Mouse (Mus musculus): ENCODE measurements around the gene Aldh3a2. TPM values are rescaled to one million over a fixed set of nuclear protein-coding genes. Genes with fewer than 3 reads are reported as not detected.

Gene Aldh3a2
- polyA plus RNA-seq, 1 experiment from 2014 or later = 46.2 TPM

- no peak overlapping the region for H3K27ac ChIP-seq
- TF ChIP-seq CTCF (IDR thresholded peaks at IDR 0.05; ENCODE audit: low read depth) = no peak
- H3K4me2 ChIP-seq (ENCODE audit: low read length) = no peak overlapping the region
- ATAC-seq (replicated peaks; ENCODE audit: low FRiP score, low read depth) (no peak), DNase-seq (ENCODE audit: low spot score) (no peak)
- H3K27me3 ChIP-seq (ENCODE audit: insufficient read depth, low read length) = no peaks in the 10 kb centered on the region
- no peaks in the 10 kb centered on the region for H3K36me3 ChIP-seq (ENCODE audit: insufficient read depth, low read length)
- H3K4me1 ChIP-seq (replicated peaks; ENCODE audit: insufficient read depth, low read length) = no peaks in the 10 kb centered on the region
- H3K9me3 ChIP-seq (replicated peaks; ENCODE audit: low read length) = no peaks in the 10 kb centered on the region
- no peak overlapping the region for H3K9ac ChIP-seq (ENCODE audit: low read depth, low read length)
- WGBS = 32% methylated on average over 5 of the region's 5 CpGs
- no peak overlapping the region for H3K4me3 ChIP-seq (replicated peaks; ENCODE audit: low read depth, low read length)
These were observed 33.1 kb downstream of the Aldh3a2 start for GRCm38 (mm10) chr11:61234174-61234573.

DNA sequence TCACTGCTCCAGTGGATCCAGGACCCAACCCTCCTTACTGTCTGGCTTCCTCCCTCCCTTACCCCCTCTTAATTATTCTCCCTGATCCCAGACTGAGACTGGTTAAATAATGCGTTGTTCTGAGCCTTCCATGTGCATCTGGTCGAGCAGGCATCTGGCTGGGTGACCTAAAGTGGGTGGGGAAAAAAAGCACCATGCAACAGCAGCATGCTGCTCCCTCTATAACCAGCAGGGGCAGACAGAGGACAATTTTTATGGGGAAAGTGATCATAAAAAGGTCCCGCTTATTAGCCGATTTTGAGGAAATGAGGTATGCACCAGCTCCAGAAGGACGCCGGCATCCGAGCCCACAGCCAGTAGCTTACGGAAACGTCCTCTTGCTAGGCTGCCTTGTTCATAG is 35.9 kb downstream of the Aldh3a2 start:
- Histone ChIP-seq H3K9ac (ENCODE audit: low read depth, low read length) (no peak overlapping the region), H3K4me2 (ENCODE audit: low read length) (peak overlapping the region; percentile 32), H3K9me3 (replicated peaks; ENCODE audit: low read length) (no peaks in the 10 kb centered on the region), H3K4me1 (replicated peaks; ENCODE audit: insufficient read depth, low read length) (no peaks in the 10 kb centered on the region), H3K27me3 (ENCODE audit: insufficient read depth, low read length) (no peaks in the 10 kb centered on the region), H3K4me3 (replicated peaks; ENCODE audit: low read depth, low read length) (no peak overlapping the region), H3K36me3 (ENCODE audit: insufficient read depth, low read length) (no peaks in the 10 kb centered on the region), H3K27ac (no peak overlapping the region)
- 5% methylated on average over 9 of the region's 9 CpGs for WGBS
- peak; percentile 87 for TF ChIP-seq CTCF (IDR thresholded peaks at IDR 0.05; ENCODE audit: low read depth)
- DNase-seq (ENCODE audit: low spot score) (peak; percentile 89), ATAC-seq (replicated peaks; ENCODE audit: low FRiP score, low read depth) (peak; percentile 66)

- no peak overlapping the region for H3K4me3 ChIP-seq (replicated peaks; ENCODE audit: low read depth, low read length)
- H3K4me1 ChIP-seq (replicated peaks; ENCODE audit: insufficient read depth, low read length) = no peaks in the 10 kb centered on the region
- H3K9me3 ChIP-seq (replicated peaks; ENCODE audit: low read length) = no peaks in the 10 kb centered on the region
- DNase-seq (ENCODE audit: low spot score) (no peak), ATAC-seq (replicated peaks; ENCODE audit: low FRiP score, low read depth) (no peak)
- 78% methylated on average over 3 of the region's 3 CpGs for WGBS
- no peak overlapping the region for H3K27ac ChIP-seq
- H3K4me2 ChIP-seq (ENCODE audit: low read length) = no peak overlapping the region
- no peak for TF ChIP-seq CTCF (IDR thresholded peaks at IDR 0.05; ENCODE audit: low read depth)
- no peaks in the 10 kb centered on the region for H3K36me3 ChIP-seq (ENCODE audit: insufficient read depth, low read length)
- no peaks in the 10 kb centered on the region for H3K27me3 ChIP-seq (ENCODE audit: insufficient read depth, low read length)
- H3K9ac ChIP-seq (ENCODE audit: low read depth, low read length) = no peak overlapping the region
These were observed 38.9 kb downstream of the Aldh3a2 start for GRCm38 (mm10) chr11:61228406-61228805.

- Histone ChIP-seq H3K4me1 (replicated peaks; ENCODE audit: insufficient read depth, low read length) (no peaks in the 10 kb centered on the region), H3K4me3 (replicated peaks; ENCODE audit: low read depth, low read length) (no peak overlapping the region), H3K9ac (ENCODE audit: low read depth, low read length) (no peak overlapping the region), H3K36me3 (ENCODE audit: insufficient read depth, low read length) (no peaks in the 10 kb centered on the region), H3K4me2 (ENCODE audit: low read length) (no peak overlapping the region), H3K9me3 (replicated peaks; ENCODE audit: low read length) (no peaks in the 10 kb centered on the region), H3K27ac (no peak overlapping the region), H3K27me3 (ENCODE audit: insufficient read depth, low read length) (no peaks in the 10 kb centered on the region)
- DNase-seq (ENCODE audit: low spot score) (no peak), ATAC-seq (replicated peaks; ENCODE audit: low FRiP score, low read depth) (no peak)
- 83% methylated on average over 8 of the region's 8 CpGs for WGBS
- TF ChIP-seq CTCF (IDR thresholded peaks at IDR 0.05; ENCODE audit: low read depth) = no peak
These were observed 39.4 kb downstream of the Aldh3a2 start for GRCm38 (mm10) chr11:61227816-61228215.

GRCm38 (mm10) chr11:61225941-61226412 is 41.3 kb downstream of the Aldh3a2 start:
- no peak for ATAC-seq (replicated peaks; ENCODE audit: low FRiP score, low read depth)
- H3K9me3 ChIP-seq (replicated peaks; ENCODE audit: low read length) = no peaks in the 10 kb centered on the region
- no peak for DNase-seq (ENCODE audit: low spot score)
- no peak overlapping the region for H3K9ac ChIP-seq (ENCODE audit: low read depth, low read length)
- no peaks in the 10 kb centered on the region for H3K27me3 ChIP-seq (ENCODE audit: insufficient read depth, low read length)
- no peaks in the 10 kb centered on the region for H3K36me3 ChIP-seq (ENCODE audit: insufficient read depth, low read length)
- H3K27ac ChIP-seq = no peak overlapping the region
- H3K4me2 ChIP-seq (ENCODE audit: low read length) = no peak overlapping the region
- no peak overlapping the region for H3K4me3 ChIP-seq (replicated peaks; ENCODE audit: low read depth, low read length)
- WGBS = 88% methylated on average over 6 of the region's 6 CpGs
- TF ChIP-seq CTCF (IDR thresholded peaks at IDR 0.05; ENCODE audit: low read depth) = no peak
- H3K4me1 ChIP-seq (replicated peaks; ENCODE audit: insufficient read depth, low read length) = no peaks in the 10 kb centered on the region

GRCm38 (mm10) chr11:61225511-61225910 is 41.8 kb downstream of the Aldh3a2 start:
- no peak for DNase-seq (ENCODE audit: low spot score)

GRCm38 (mm10) chr11:61224907-61225306 is 42.4 kb downstream of the Aldh3a2 start:
- Histone ChIP-seq H3K9ac (ENCODE audit: low read depth, low read length) (no peak overlapping the region), H3K27me3 (ENCODE audit: insufficient read depth, low read length) (no peaks in the 10 kb centered on the region), H3K4me1 (replicated peaks; ENCODE audit: insufficient read depth, low read length) (no peaks in the 10 kb centered on the region), H3K4me2 (ENCODE audit: low read length) (no peak overlapping the region), H3K27ac (no peak overlapping the region), H3K36me3 (ENCODE audit: insufficient read depth, low read length) (no peaks in the 10 kb centered on the region), H3K4me3 (replicated peaks; ENCODE audit: low read depth, low read length) (no peak overlapping the region), H3K9me3 (replicated peaks; ENCODE audit: low read length) (no peaks in the 10 kb centered on the region)
- WGBS = 88% methylated on average over 10 of the region's 10 CpGs
- no peak for TF ChIP-seq CTCF (IDR thresholded peaks at IDR 0.05; ENCODE audit: low read depth)
- DNase-seq (ENCODE audit: low spot score) (no peak), ATAC-seq (replicated peaks; ENCODE audit: low FRiP score, low read depth) (no peak)

More at GRCm38 (mm10) chr11:61225511-61225910, 41.8 kb downstream of the Aldh3a2 start:
- Histone ChIP-seq H3K9ac (ENCODE audit: low read depth, low read length) (no peak overlapping the region), H3K27ac (no peak overlapping the region), H3K4me2 (ENCODE audit: low read length) (no peak overlapping the region), H3K9me3 (replicated peaks; ENCODE audit: low read length) (no peaks in the 10 kb centered on the region), H3K27me3 (ENCODE audit: insufficient read depth, low read length) (no peaks in the 10 kb centered on the region), H3K4me3 (replicated peaks; ENCODE audit: low read depth, low read length) (no peak overlapping the region), H3K36me3 (ENCODE audit: insufficient read depth, low read length) (no peaks in the 10 kb centered on the region), H3K4me1 (replicated peaks; ENCODE audit: insufficient read depth, low read length) (no peaks in the 10 kb centered on the region)
- ATAC-seq (replicated peaks; ENCODE audit: low FRiP score, low read depth) = no peak
- TF ChIP-seq CTCF (IDR thresholded peaks at IDR 0.05; ENCODE audit: low read depth) = no peak
- 84% methylated on average over 4 of the region's 4 CpGs for WGBS

Measured in kidney, postnatal 0 days (tissue).